Mouse (Mus musculus) gastrocnemius, postnatal 25 days (tissue): ENCODE measurements around the gene Nemp1. TPM values are rescaled to one million over a fixed set of nuclear protein-coding genes. Genes with fewer than 3 reads are reported as not detected.
A peak's percentile ranks its signal among the peaks of the same experiment; 100 is the strongest.

Source experiments
- DNase-seq: peaks from one replicate; pipeline ENCODE4 v3.0.0; 2022
- long read RNA-seq, 2 experiments: library from polyadenylated mRNA; stranded (forward); transcript quantifications; one replicate each; pipeline ENCODE4 v2.0.0; 2021
- total RNA-seq, 2 experiments: library from RNA; stranded (reverse); gene quantifications; 1 replicate in 1 of 2; 2 replicates in 1 of 2; pipeline ENCODE4 v1.2.3; 2021

Gene Nemp1
- total RNA-seq = 1 to 10 TPM; 1.7 to 2.5 TPM
- long read RNA-seq, experiment 1, partial matches to known transcripts = 0 of 3 reads
- long read RNA-seq, experiment 1, other reads (novel, unspliced or antisense) = 2 of 3 reads
- long read RNA-seq, experiment 2, partial matches to known transcripts = 0 of 4 reads
- long read RNA-seq, experiment 2, other reads (novel, unspliced or antisense) = 1 of 4 reads

- DNase-seq = peak; percentile 94
Observed at GRCm38 (mm10) chr10:127666501-127667268, at the start of gene Nemp1. Nemp1 (plus strand) TSS chr10:127666901.

- DNase-seq = no peak
Observed at GRCm38 (mm10) chr10:127617294-127617693, 49.4 kb upstream of the Nemp1 start.

DNA sequence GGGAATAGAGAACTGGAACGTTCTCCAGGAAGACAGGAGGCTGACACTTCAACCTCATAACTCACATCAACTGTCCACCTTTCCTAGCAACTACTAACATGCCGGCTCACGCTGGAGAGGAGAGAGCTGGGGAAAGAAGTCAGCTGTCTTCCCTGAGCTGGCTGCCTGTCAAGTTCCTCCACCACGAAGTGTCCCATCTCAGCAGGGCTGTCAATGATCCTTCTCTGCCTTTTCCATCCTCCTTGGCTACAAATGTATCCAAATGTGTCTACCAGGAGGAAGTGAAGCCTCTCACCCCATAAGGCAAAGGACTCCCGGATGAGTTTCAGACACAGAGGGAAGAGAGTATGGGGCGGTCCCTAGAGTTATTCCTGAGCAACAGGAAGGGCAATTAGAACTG, 48.5 kb upstream of the Nemp1 start:
- DNase-seq = no peak

DNA sequence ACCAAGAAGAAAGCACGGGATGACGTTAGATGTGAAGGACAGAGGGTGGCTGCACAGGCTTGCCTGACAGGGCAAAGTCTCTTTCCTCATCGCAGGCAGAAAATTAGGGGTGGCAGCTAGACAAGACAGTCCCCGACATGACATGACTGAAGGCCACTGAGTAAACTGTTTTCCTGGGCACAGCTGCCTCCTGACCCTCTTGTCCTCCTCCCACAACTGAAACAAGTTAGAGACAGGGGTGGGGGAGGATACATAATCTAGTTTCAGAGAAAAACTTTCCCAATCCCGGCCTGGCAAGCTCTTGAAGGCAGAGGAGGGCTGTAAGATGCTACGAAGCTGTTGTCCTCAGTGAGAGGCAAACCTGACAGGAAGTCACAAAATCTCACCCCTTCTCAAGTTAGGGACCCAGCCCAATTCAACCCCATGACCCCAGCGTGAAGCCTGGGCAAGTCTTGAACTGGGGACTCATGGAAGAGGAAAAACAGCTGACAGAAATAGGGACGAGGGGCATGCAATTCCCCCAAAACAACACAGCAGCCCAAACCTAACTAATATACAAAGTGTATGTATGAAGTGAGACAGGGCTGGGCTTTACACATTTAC, 47.5 kb upstream of the Nemp1 start:
- DNase-seq = no peak

- peak; percentile 57 for DNase-seq
Observed at GRCm38 (mm10) chr10:127619941-127620405, 46.7 kb upstream of the Nemp1 start.

- peak; percentile 66 for DNase-seq
Observed at GRCm38 (mm10) chr10:127620406-127621190, 46.1 kb upstream of the Nemp1 start, which contains the start of gene Lrp1. Lrp1 (minus strand) TSS chr10:127621148.

DNA sequence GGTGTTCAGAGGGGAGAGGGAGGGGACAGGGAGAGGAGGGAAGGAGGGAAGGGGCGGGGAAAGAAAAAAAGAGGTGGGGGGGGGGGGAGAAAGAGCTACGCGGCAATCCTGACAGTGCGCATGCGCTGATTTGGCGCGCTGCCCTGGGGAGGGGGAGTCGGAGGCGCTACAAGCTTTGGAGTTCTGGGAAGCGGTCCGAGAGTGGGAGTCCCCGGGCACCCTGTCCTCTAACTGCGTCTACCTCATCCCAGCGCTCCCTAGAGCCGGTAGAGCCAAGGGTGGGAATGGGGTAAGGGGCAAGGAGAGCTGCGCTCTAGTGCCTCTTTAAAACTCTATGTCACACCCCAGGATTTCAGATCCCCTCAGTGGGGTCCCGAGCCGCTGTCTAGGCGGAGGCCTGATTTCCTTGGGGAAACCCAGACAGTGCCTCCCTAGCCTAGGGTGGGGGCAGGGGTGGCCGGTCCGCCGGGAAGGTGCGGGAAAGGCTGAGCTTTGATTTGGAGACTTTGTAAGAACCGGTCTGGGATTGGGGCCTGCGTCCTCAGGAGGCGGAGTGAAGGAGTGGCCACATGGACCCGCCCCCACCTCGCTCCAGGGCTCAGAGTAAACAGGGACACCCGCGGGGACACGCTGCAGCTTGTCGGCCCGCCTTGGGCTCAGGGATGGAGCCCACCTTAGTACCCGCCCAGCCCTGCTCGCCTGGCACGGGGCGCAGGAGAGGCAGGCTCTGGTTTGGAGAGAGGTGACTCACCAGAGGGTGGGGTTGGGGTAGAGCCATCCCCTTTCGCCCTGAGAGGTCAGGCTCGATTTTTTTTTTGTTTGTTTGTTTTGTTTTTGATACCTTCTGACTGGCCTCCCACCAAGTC, 45.3 kb upstream of the Nemp1 start:
- DNase-seq = peak; percentile 95

GRCm38 (mm10) chr10:127622057-127622392, 44.7 kb upstream of the Nemp1 start:
- DNase-seq = peak; percentile 76

DNA sequence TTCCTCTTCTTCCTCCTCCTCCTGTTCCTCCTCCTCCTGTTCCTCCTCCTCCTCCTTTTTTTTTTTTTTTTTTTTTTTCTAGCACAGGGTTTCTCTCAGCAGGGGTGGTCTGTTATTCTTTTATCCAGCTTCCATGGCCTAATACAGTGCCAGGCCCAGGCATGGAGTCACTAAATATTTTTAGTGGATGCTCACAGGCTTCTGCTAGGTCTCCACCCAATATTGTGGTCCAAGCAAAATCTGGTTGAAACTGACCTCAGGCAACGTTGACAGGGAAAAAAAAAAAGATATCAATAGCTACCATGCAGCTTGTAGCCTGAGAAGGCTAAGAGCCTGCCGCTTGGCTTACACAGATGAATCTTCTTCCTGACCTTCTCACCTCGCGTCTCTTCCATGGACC, 44.0 kb upstream of the Nemp1 start:
- DNase-seq = no peak

GRCm38 (mm10) chr10:127623439-127624216, 43.1 kb upstream of the Nemp1 start:
- no peak for DNase-seq

DNA sequence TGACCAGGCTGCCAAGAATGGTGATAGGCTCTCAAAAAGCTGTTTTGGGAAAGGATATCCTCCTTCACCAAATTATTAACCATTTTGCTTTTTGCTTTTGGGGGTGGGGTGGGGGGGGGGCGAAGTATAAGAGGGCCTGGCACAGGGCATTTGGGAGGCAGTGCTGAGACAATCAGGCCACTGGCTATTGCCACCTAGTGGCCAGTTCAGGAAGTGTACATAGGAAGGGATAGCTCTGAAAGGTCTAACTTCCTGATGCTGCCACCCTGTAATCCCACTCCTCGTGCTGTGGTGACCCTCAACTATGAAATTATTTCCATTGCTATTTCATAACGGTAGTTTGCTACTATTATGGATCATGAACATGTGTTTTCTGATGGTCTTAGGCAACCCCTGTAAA, 40.3 kb upstream of the Nemp1 start:
- no peak for DNase-seq

- DNase-seq = peak; percentile 46
Observed at GRCm38 (mm10) chr10:127631261-127632214, 35.2 kb upstream of the Nemp1 start.

- no peak for DNase-seq
Observed at GRCm38 (mm10) chr10:127632668-127633271, 33.9 kb upstream of the Nemp1 start.

DNA sequence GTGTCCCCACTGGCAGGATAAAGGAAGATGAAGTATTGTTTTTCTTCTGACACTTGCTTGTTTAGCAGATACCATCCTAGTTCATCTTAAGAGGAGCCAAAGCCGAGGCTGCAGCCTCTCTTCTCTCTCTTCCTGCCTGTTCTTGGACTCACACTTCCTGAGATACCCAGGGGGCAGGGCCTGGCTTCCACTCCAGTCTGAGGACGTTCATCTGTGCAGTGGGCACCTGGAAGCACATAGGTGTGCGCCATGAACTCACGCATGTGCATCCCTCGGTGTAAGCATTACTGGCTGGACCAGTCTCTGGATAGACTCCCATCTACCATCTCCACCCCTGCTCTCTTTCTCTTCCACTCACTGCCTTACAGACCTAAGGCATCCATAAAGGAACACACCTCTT, 26.3 kb upstream of the Nemp1 start:
- no peak for DNase-seq

GRCm38 (mm10) chr10:127641861-127642771, 24.6 kb upstream of the Nemp1 start:
- peak; percentile 72 for DNase-seq

- peak; percentile 82 for DNase-seq
Observed at GRCm38 (mm10) chr10:127642772-127643552, 23.7 kb upstream of the Nemp1 start, which contains the start of gene Stat6. Stat6 (plus strand) TSS chr10:127642986.
